Mouse (Mus musculus): ENCODE results near the gene Ubxn7. TPM values are rescaled to one million over a fixed set of nuclear protein-coding genes. Genes with fewer than 3 reads are reported as not detected.
A peak's percentile ranks its signal among the peaks of the same experiment; 100 is the strongest.

The Ubxn7 gene
- total and polyA plus RNA-seq, 2 experiments from 2014 or later, result 7.3 to 11.5 TPM

DNA sequence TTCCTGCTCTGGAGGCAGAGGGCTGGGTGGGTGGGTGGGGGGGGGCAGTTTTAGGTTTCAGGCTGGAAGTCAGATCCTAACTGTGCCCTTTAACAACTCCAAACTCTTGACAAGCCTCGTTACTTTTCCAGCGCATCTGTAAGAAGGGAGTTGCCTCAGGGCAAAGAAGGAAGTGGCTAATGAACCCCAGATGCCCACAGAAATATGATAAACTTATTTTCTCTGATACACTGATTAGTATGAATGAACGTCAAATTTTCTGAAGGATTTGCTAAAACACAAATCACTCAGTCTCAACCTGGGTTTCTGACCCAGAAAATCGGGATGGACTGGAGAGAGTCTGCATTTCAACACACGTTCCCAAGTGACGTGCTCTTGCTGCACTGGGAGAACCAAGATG, 74.6 kb downstream of the Ubxn7 start:
- DNase-seq (ENCODE audit: low spot score) (no peak), ATAC-seq (ENCODE audit: insufficient read depth, low read depth) (no peak)
- H3K9ac ChIP-seq (replicated peaks; ENCODE audit: low read depth, low read length), result no peak overlapping the region
- H3K27me3 ChIP-seq (ENCODE audit: control insufficient read depth, insufficient read depth, low read length), result no peaks in the 10 kb centered on the region
- TF ChIP-seq CTCF (IDR thresholded peaks at IDR 0.05; ENCODE audit: low read depth), result no peak
- no peak for TF ChIP-seq EP300 (IDR thresholded peaks at IDR 0.05; ENCODE audit: low read depth)
- no peak overlapping the region for H3K4me3 ChIP-seq (ENCODE audit: low read depth, low read length)
- WGBS, result 75% methylated on average over 6 of the region's 6 CpGs
- H3K4me2 ChIP-seq (ENCODE audit: low read depth, low read length), result no peak overlapping the region
- no peak overlapping the region for H3K27ac ChIP-seq (ENCODE audit: low read depth)
- no peaks in the 10 kb centered on the region for H3K4me1 ChIP-seq (ENCODE audit: control insufficient read depth, insufficient read depth)
- no peaks in the 10 kb centered on the region for H3K9me3 ChIP-seq (replicated peaks; ENCODE audit: control insufficient read depth, low read length)
- no peaks in the 10 kb centered on the region for H3K36me3 ChIP-seq (replicated peaks; ENCODE audit: control insufficient read depth, insufficient read depth, low read length)

DNA sequence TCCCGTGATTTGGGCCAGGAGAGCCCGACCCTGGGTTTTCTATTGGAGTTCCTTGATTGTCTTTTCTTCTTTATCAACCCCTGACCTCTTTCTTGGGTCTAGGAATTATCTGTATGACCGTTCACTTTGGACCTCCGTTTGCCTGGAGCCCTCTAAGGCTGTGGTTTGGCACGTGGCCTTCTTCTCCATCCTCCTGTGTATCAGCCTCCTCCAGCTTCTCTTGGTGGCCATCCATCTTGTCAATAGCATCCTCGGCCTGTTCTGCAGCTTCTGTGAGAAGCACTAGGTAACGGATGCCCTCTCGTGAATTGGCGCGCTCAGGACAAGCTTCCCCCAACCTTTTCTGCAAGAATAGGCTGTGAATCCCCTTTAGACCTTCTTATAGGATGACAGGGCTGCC, 75.7 kb downstream of the Ubxn7 start:
- no peak for TF ChIP-seq EP300 (IDR thresholded peaks at IDR 0.05; ENCODE audit: low read depth)
- TF ChIP-seq CTCF (IDR thresholded peaks at IDR 0.05; ENCODE audit: low read depth), result no peak
- no peak for DNase-seq (ENCODE audit: low spot score)
- no peak overlapping the region for H3K4me3 ChIP-seq (ENCODE audit: low read depth, low read length)
- H3K36me3 ChIP-seq (replicated peaks; ENCODE audit: control insufficient read depth, insufficient read depth, low read length), result no peaks in the 10 kb centered on the region
- no peak for ATAC-seq (ENCODE audit: insufficient read depth, low read depth)
- H3K4me1 ChIP-seq (ENCODE audit: control insufficient read depth, insufficient read depth), result no peaks in the 10 kb centered on the region
- 70% methylated on average over 10 of the region's 10 CpGs for WGBS
- no peaks in the 10 kb centered on the region for H3K9me3 ChIP-seq (replicated peaks; ENCODE audit: control insufficient read depth, low read length)
- no peak overlapping the region for H3K27ac ChIP-seq (ENCODE audit: low read depth)
- no peak overlapping the region for H3K4me2 ChIP-seq (ENCODE audit: low read depth, low read length)
- H3K9ac ChIP-seq (replicated peaks; ENCODE audit: low read depth, low read length), result no peak overlapping the region
- H3K27me3 ChIP-seq (ENCODE audit: control insufficient read depth, insufficient read depth, low read length), result no peaks in the 10 kb centered on the region

DNA sequence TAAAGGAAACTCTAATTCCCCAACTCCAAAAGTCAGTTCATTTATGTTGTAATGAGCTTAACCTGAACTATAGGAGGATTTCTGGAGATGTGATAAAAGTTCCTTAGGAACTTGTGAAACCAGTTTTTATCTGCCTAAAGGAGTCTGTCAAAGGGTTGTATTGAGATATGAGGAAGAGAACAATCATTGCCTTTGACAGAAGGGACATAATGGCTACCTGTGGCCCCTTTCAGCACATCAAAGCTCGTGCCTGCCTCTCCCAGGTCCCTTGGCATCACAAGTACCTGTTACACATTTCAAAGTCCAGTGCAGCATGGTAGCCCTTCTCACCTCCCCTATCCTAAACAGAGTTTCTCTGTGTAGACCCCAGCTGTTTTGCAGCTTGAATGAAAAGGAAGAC, 85.4 kb downstream of the Ubxn7 start:
- H3K4me2 ChIP-seq (ENCODE audit: low read depth, low read length), result no peak overlapping the region
- no peak overlapping the region for H3K4me3 ChIP-seq (ENCODE audit: low read depth, low read length)
- no peak overlapping the region for H3K9ac ChIP-seq (replicated peaks; ENCODE audit: low read depth, low read length)
- no peak for ATAC-seq (ENCODE audit: insufficient read depth, low read depth)
- TF ChIP-seq CTCF (IDR thresholded peaks at IDR 0.05; ENCODE audit: low read depth), result no peak
- TF ChIP-seq EP300 (IDR thresholded peaks at IDR 0.05; ENCODE audit: low read depth), result no peak
- WGBS, result 31% methylated on average over 1 of the region's 1 CpGs
- no peaks in the 10 kb centered on the region for H3K9me3 ChIP-seq (replicated peaks; ENCODE audit: control insufficient read depth, low read length)
- H3K4me1 ChIP-seq (ENCODE audit: control insufficient read depth, insufficient read depth), result peaks cover 12% of the 10 kb centered on the region; the same call in 1 of the 2 replicates
- H3K36me3 ChIP-seq (replicated peaks; ENCODE audit: control insufficient read depth, insufficient read depth, low read length), result no peaks in the 10 kb centered on the region
- H3K27me3 ChIP-seq (ENCODE audit: control insufficient read depth, insufficient read depth, low read length), result no peaks in the 10 kb centered on the region
- no peak for DNase-seq (ENCODE audit: low spot score)
- H3K27ac ChIP-seq (ENCODE audit: low read depth), result no peak overlapping the region

DNA sequence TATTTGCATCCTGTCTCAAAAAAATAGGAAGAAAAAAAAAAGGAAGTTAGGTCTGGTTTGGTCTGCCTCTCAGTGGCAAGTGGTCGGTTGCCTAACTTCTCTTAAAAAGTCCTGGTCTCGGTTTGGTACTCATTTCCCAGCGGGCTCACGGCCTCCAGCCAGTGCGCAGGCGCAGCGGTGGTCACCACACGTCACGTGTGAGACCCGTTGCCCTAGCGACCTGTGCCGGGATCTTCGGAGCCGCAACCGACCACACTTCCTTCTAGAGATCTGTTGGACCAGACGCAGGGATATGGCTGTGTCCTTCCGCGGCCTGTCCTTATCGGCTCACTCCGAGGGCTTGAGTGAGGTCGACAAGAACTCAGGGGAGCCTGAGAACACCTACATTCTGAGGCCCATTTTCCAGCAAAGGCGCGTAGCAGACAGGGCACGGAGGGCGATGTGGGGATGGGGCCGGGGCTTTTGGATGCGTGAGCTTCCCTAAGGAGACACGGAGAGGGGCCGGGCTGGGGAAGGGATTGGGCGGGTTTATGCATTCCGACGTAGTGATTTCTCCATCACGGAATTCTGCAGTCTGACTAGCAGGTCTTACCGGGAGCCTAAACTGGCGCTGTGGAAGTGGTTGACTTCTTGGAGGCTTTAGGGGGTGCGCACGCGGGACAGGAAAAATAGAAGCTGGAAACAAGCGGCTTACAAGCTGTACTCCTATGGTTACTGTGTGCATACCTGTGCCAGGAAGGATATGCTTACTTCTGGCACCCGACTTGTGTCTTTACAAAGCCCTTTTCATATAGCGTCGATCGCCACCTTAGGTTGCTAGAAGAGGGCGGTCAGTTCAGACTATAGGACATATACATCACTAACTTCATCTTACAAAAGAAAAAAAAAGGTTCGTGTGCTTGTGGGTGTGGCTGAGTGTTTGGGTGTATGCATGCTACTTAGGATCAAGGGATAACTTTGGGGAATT, 87.7 kb downstream of the Ubxn7 start, which contains the start of gene Tctex1d2:
Gene Tctex1d2 (plus strand): TSS at position 186 of the 967 bp plus-strand sequence.
- TF ChIP-seq CTCF (IDR thresholded peaks at IDR 0.05; ENCODE audit: low read depth), result no peak
- TF ChIP-seq EP300 (IDR thresholded peaks at IDR 0.05; ENCODE audit: low read depth), result no peak
- Histone ChIP-seq H3K9me3 (replicated peaks; ENCODE audit: control insufficient read depth, low read length) (no peaks in the 10 kb centered on the region), H3K27ac (ENCODE audit: low read depth) (peak within 1 kb of the TSS; percentile 83), H3K4me2 (ENCODE audit: low read depth, low read length) (peak within 1 kb of the TSS; percentile 95), H3K36me3 (replicated peaks; ENCODE audit: control insufficient read depth, insufficient read depth, low read length) (no peaks in the 10 kb centered on the region), H3K4me3 (ENCODE audit: low read depth, low read length) (peak within 1 kb of the TSS; percentile 82), H3K4me1 (ENCODE audit: control insufficient read depth, insufficient read depth) (peaks cover 17% of the 10 kb centered on the region; the same call in 1 of the 2 replicates), H3K27me3 (ENCODE audit: control insufficient read depth, insufficient read depth, low read length) (no peaks in the 10 kb centered on the region), H3K9ac (replicated peaks; ENCODE audit: low read depth, low read length) (peak within 1 kb of the TSS; percentile 59)
- peak; percentile 95 for ATAC-seq (ENCODE audit: insufficient read depth, low read depth)
- DNase-seq (ENCODE audit: low spot score), result peak; percentile 93
- WGBS, result 1% methylated on average over 45 of the region's 45 CpGs

DNA sequence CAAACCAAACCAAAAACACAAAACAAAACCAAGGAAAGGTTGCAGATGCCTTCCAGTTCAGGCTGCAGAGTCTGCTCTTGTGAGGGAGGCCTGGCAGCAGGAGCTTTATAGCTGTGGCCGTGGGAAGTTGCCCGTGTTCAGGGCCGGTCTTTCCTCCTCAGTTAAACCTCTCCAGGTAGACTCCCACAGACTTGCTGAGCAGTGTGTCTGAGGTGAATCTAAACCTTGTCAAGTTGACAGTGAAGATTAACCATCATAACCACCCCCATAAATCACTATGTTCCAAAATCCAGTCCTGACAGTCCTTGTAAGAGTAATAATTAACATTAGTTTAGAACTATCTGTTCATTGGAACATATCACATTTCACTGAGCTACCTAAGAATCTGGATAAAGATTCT, 95.4 kb downstream of the Ubxn7 start:
- Histone ChIP-seq H3K9ac (replicated peaks; ENCODE audit: low read depth, low read length) (no peak overlapping the region), H3K4me3 (ENCODE audit: low read depth, low read length) (no peak overlapping the region), H3K36me3 (replicated peaks; ENCODE audit: control insufficient read depth, insufficient read depth, low read length) (no peaks in the 10 kb centered on the region), H3K9me3 (replicated peaks; ENCODE audit: control insufficient read depth, low read length) (no peaks in the 10 kb centered on the region), H3K27me3 (ENCODE audit: control insufficient read depth, insufficient read depth, low read length) (no peaks in the 10 kb centered on the region), H3K4me2 (ENCODE audit: low read depth, low read length) (no peak overlapping the region), H3K4me1 (ENCODE audit: control insufficient read depth, insufficient read depth) (peaks cover 17% of the 10 kb centered on the region), H3K27ac (ENCODE audit: low read depth) (no peak overlapping the region)
- TF ChIP-seq EP300 (IDR thresholded peaks at IDR 0.05; ENCODE audit: low read depth) (no peak), CTCF (IDR thresholded peaks at IDR 0.05; ENCODE audit: low read depth) (no peak)
- WGBS, result 90% methylated on average over 3 of the region's 3 CpGs
- DNase-seq (ENCODE audit: low spot score) (no peak), ATAC-seq (ENCODE audit: insufficient read depth, low read depth) (no peak)

All from heart, postnatal 0 days (tissue).